Mouse (Mus musculus) MEL (cell line): Measurements from ENCODE around the gene Eif4a2. TPM values are rescaled to one million over a fixed set of nuclear protein-coding genes. Genes with fewer than 3 reads are reported as not detected.

Experiments used
- DNase-seq: peaks from one replicate; pipeline ENCODE4 v3.0.0; 2011; ENCODE audit warnings: low read depth, low spot score
- H3K27ac ChIP-seq: 2 replicates; pipeline ENCODE4 v1.5.1; 2012; ENCODE audit warnings: low read depth, mild to moderate bottlenecking, control low read depth, low read length, moderate library complexity; ENCODE audit not compliant: control insufficient read depth
- H3K27me3 ChIP-seq, 2 experiments: fragments of 150-350 bp in 1 of 2; sonication (generic) in 1 of 2; 2 replicates each; pipeline ENCODE4 v1.6.1; 2012; ENCODE audit warnings: low read length in 2 of 2, mild to moderate bottlenecking in 2 of 2, improper control_type of control experiment in 1 of 2, moderate library complexity in 1 of 2; ENCODE audit not compliant: insufficient read depth in 2 of 2, control insufficient read depth in 1 of 2
- H3K36me3 ChIP-seq, 2 experiments: 2 replicates each; pipeline ENCODE4 v1.6.1; 2012 to 2014; ENCODE audit warnings: low read length in 2 of 2, improper control_type of control experiment in 1 of 2, inconsistent platforms in 1 of 2, mild to moderate bottlenecking in 1 of 2; ENCODE audit not compliant: insufficient read depth in 2 of 2, control insufficient read depth in 1 of 2
- H3K4me1 ChIP-seq, 2 experiments: fragments of 150-350 bp in 1 of 2; sonication (generic) in 1 of 2; 2 replicates each; pipeline ENCODE4 v1.6.1; 2012; ENCODE audit warnings: low read length in 2 of 2, improper control_type of control experiment in 1 of 2, mild to moderate bottlenecking in 1 of 2; ENCODE audit not compliant: insufficient read depth in 2 of 2, control insufficient read depth in 1 of 2
- H3K4me3 ChIP-seq, 2 experiments: fragments of 150-350 bp in 1 of 2; sonication (generic) in 1 of 2; 2 replicates each; pipeline ENCODE4 v1.5.1; 2012; ENCODE audit warnings: low read depth in 2 of 2, low read length in 2 of 2, mild to moderate bottlenecking in 2 of 2, moderate library complexity in 2 of 2, control low read depth in 1 of 2, improper control_type of control experiment in 1 of 2; ENCODE audit not compliant: control insufficient read depth in 1 of 2, insufficient read depth in 1 of 2
- H3K79me2 ChIP-seq: 2 replicates; pipeline ENCODE4 v1.6.1; 2012; ENCODE audit warnings: mild to moderate bottlenecking, low read length, moderate library complexity; ENCODE audit not compliant: control insufficient read depth, poor library complexity, insufficient read depth
- H3K9ac ChIP-seq: 2 replicates; pipeline ENCODE4 v1.6.1; 2012; ENCODE audit warnings: low read depth, mild to moderate bottlenecking, control low read depth, low read length, moderate library complexity; ENCODE audit not compliant: control insufficient read depth, poor library complexity, severe bottlenecking
- H3K9me3 ChIP-seq: fragments of 150-350 bp; sonication (generic); replicated peaks from 2 replicates; pipeline ENCODE4 v1.6.1; 2012; ENCODE audit warnings: mild to moderate bottlenecking, low read length, improper control_type of control experiment, moderate library complexity; ENCODE audit not compliant: insufficient read depth
- BHLHE40 ChIP-seq: IDR thresholded peaks from 2 replicates; pipeline ENCODE4 v1.6.1; 2012; ENCODE audit warnings: low read depth, mild to moderate bottlenecking, inconsistent platforms, low read length, improper control_type of control experiment, borderline replicate concordance
- CTCF ChIP-seq, 3 experiments: IDR thresholded peaks in 2 of 3; conservative IDR thresholded peaks in 1 of 3; 2 replicates each; pipeline ENCODE4 v1.5.1; 2011 to 2012; ENCODE audit warnings: low read length in 3 of 3, low read depth in 2 of 3, mild to moderate bottlenecking in 2 of 3, improper control_type of control experiment in 1 of 3, inconsistent platforms in 1 of 3, mixed read lengths in 1 of 3, moderate library complexity in 1 of 3; ENCODE audit not compliant: control insufficient read depth in 1 of 3, insufficient read depth in 1 of 3, poor library complexity in 1 of 3, severe bottlenecking in 1 of 3
- E2F4 ChIP-seq: IDR thresholded peaks from 2 replicates; pipeline ENCODE4 v1.6.1; 2011; ENCODE audit warnings: low read depth, low read length, improper control_type of control experiment, borderline replicate concordance
- ELF1 ChIP-seq: IDR thresholded peaks from 2 replicates; pipeline ENCODE4 v1.6.1; 2014; ENCODE audit warnings: low read depth, mild to moderate bottlenecking, inconsistent platforms, low read length, improper control_type of control experiment, moderate library complexity
- EP300 ChIP-seq, 2 experiments: IDR thresholded peaks; 2 replicates each; pipeline ENCODE4 v1.6.1; 2011; ENCODE audit warnings: improper control_type of control experiment in 2 of 2, low read length in 2 of 2, low read depth in 1 of 2, mild to moderate bottlenecking in 1 of 2
- ETS1 ChIP-seq: IDR thresholded peaks from 2 replicates; pipeline ENCODE4 v1.6.1; 2012; ENCODE audit warnings: low read depth, mild to moderate bottlenecking, inconsistent platforms, low read length, improper control_type of control experiment, moderate library complexity
- GABPA ChIP-seq: IDR thresholded peaks from 2 replicates; pipeline ENCODE4 v1.6.1; 2012; ENCODE audit warnings: low read depth, mild to moderate bottlenecking, inconsistent platforms, low read length, improper control_type of control experiment, moderate library complexity
- GATA1 ChIP-seq: IDR thresholded peaks from 2 replicates; pipeline ENCODE4 v1.6.1; 2011; ENCODE audit warnings: low read depth, low read length, improper control_type of control experiment
- HCFC1 ChIP-seq: IDR thresholded peaks from 2 replicates; pipeline ENCODE4 v1.6.1; 2012; ENCODE audit warnings: low read depth, mild to moderate bottlenecking, inconsistent platforms, low read length, improper control_type of control experiment, moderate library complexity
- JUND ChIP-seq: IDR thresholded peaks from 2 replicates; pipeline ENCODE4 v1.6.1; 2011; ENCODE audit warnings: low read depth, mild to moderate bottlenecking, improper control_type of control experiment, low read length
- MAX ChIP-seq: IDR thresholded peaks from 2 replicates; pipeline ENCODE4 v1.6.1; 2011; ENCODE audit warnings: low read length, improper control_type of control experiment
- MEF2A ChIP-seq: IDR thresholded peaks from 2 replicates; pipeline ENCODE4 v1.6.1; 2014; ENCODE audit warnings: low read depth, mild to moderate bottlenecking, inconsistent platforms, low read length, improper control_type of control experiment; ENCODE audit not compliant: poor library complexity, insufficient replicate concordance, severe bottlenecking; ENCODE audit errors: extremely low read depth
- MXI1 ChIP-seq: IDR thresholded peaks from 2 replicates; pipeline ENCODE4 v1.6.1; 2011; ENCODE audit warnings: mild to moderate bottlenecking, low read depth, low read length, improper control_type of control experiment
- MYC ChIP-seq: IDR thresholded peaks from 2 replicates; pipeline ENCODE4 v1.6.1; 2011; ENCODE audit warnings: low read depth, mild to moderate bottlenecking, low read length, improper control_type of control experiment, moderate library complexity
- NRF1 ChIP-seq: IDR thresholded peaks from 2 replicates; pipeline ENCODE4 v1.6.1; 2014; ENCODE audit warnings: low read depth, mild to moderate bottlenecking, inconsistent platforms, low read length, improper control_type of control experiment, moderate library complexity; ENCODE audit not compliant: poor library complexity, insufficient read depth, severe bottlenecking
- POLR2AphosphoS2 ChIP-seq: IDR thresholded peaks from 2 replicates; pipeline ENCODE4 v1.6.1; 2011; ENCODE audit warnings: low read length, improper control_type of control experiment
- TCF12 ChIP-seq: IDR thresholded peaks from 2 replicates; pipeline ENCODE4 v1.6.1; 2014; ENCODE audit warnings: low read depth, mild to moderate bottlenecking, inconsistent platforms, low read length, improper control_type of control experiment, moderate library complexity
- UBTF ChIP-seq: IDR thresholded peaks from 2 replicates; pipeline ENCODE4 v1.6.1; 2012; ENCODE audit warnings: low read depth, mild to moderate bottlenecking, inconsistent platforms, low read length, improper control_type of control experiment, moderate library complexity, borderline replicate concordance; ENCODE audit not compliant: insufficient read depth
- USF1 ChIP-seq: IDR thresholded peaks from 2 replicates; pipeline ENCODE4 v1.6.1; 2014; ENCODE audit warnings: low read depth, mild to moderate bottlenecking, inconsistent platforms, low read length, improper control_type of control experiment, moderate library complexity
- USF2 ChIP-seq, 2 experiments: IDR thresholded peaks; 2 replicates each; pipeline ENCODE4 v1.6.1; 2011 to 2012; ENCODE audit warnings: improper control_type of control experiment in 2 of 2, low read length in 2 of 2, borderline replicate concordance in 1 of 2, inconsistent platforms in 1 of 2, low read depth in 1 of 2, mild to moderate bottlenecking in 1 of 2; ENCODE audit not compliant: insufficient read depth in 1 of 2
- ZKSCAN1 ChIP-seq: IDR thresholded peaks from 2 replicates; pipeline ENCODE4 v1.6.1; 2012; ENCODE audit warnings: low read depth, mild to moderate bottlenecking, inconsistent platforms, low read length, improper control_type of control experiment, moderate library complexity
- ZMIZ1 ChIP-seq: IDR thresholded peaks from 2 replicates; pipeline ENCODE4 v1.6.1; 2012; ENCODE audit warnings: low read depth, mild to moderate bottlenecking, inconsistent platforms, low read length, improper control_type of control experiment, moderate library complexity
- ZNF384 ChIP-seq: IDR thresholded peaks from 2 replicates; pipeline ENCODE4 v1.6.1; 2012; ENCODE audit warnings: low read depth, mild to moderate bottlenecking, inconsistent platforms, low read length, improper control_type of control experiment
- polyA plus RNA-seq, 2 experiments: library from polyadenylated mRNA; stranded (reverse) in 1 of 2; unstranded in 1 of 2; fragments of >175 nt in 1 of 2; fragments of >200 nt in 1 of 2; gene quantifications; 2 replicates each; pipeline versions ENCODE4 v1.2.1 to v1.2.4; 2012; ENCODE audit warnings: low replicate concordance in 2 of 2, low read depth in 1 of 2; ENCODE audit not compliant: insufficient read length in 2 of 2, insufficient read depth in 1 of 2, missing spikeins in 1 of 2
- total RNA-seq: library from RNA; depleted of rRNA; stranded (reverse); fragments of 300-350 nt; gene quantifications from 2 replicates; pipeline ENCODE4 v1.2.3, GENCODE M21; 2012

The Eif4a2 gene
- total and polyA plus RNA-seq, 3 experiments = 248 to 2,083 (median 290) TPM

- Histone ChIP-seq H3K27me3 (peaks cover 0 to 4% of the 10 kb centered on the region in 2 experiments; a peak in 1 of 4 replicates), H3K9me3 (no peaks in the 10 kb centered on the region), H3K4me3 (no peak overlapping the region), H3K27ac (no peak overlapping the region), H3K4me1 (no peaks in the 10 kb centered on the region), H3K9ac (no peak overlapping the region), H3K79me2 (no peaks in the 10 kb centered on the region), H3K36me3 (no peaks in the 10 kb centered on the region)
- DNase-seq = no peak
- TF ChIP-seq GATA1 (no peak), ZKSCAN1 (no peak), GABPA (no peak), HCFC1 (no peak), ELF1 (no peak), JUND (no peak), MXI1 (no peak), CTCF (IDR thresholded peaks at IDR 0.05 in 2 of 3, conservative IDR thresholded peaks at IDR 0.05 in 1 of 3; ENCODE audit: control insufficient read depth in 1 of 3, insufficient read depth in 1 of 3, low read depth in 2 of 3, low read length in 3 of 3, poor library complexity in 1 of 3, severe bottlenecking in 1 of 3) (no peak), E2F4 (no peak), EP300 (IDR thresholded peaks at IDR 0.05; ENCODE audit: low read depth in 1 of 2, low read length in 2 of 2) (no peak), MAX (no peak), ZNF384 (no peak), USF2 (IDR thresholded peaks at IDR 0.05; ENCODE audit: borderline replicate concordance in 1 of 2, insufficient read depth in 1 of 2, low read depth in 1 of 2, low read length in 2 of 2) (no peak), TCF12 (no peak)
Measured at GRCm38 (mm10) chr16:23154261-23154660, 47.0 kb downstream of the Eif4a2 start.

- no peak overlapping the region for H3K4me3 ChIP-seq
- no peak overlapping the region for H3K9ac ChIP-seq
- peaks cover 0 to 2% of the 10 kb centered on the region in 2 experiments; a peak in 1 of 4 replicates for H3K27me3 ChIP-seq
- no peaks in the 10 kb centered on the region; a peak in 1 of 4 replicates for H3K4me1 ChIP-seq
- H3K36me3 ChIP-seq = no peaks in the 10 kb centered on the region
- no peaks in the 10 kb centered on the region for H3K79me2 ChIP-seq
- H3K27ac ChIP-seq = no peak overlapping the region
- H3K9me3 ChIP-seq = no peaks in the 10 kb centered on the region
- TF ChIP-seq ZMIZ1 (no peak), MYC (no peak), TCF12 (no peak), MAX (no peak), USF1 (no peak), HCFC1 (no peak), POLR2AphosphoS2 (no peak), UBTF (no peak), NRF1 (no peak), ETS1 (no peak), BHLHE40 (no peak), MXI1 (no peak), JUND (no peak), MEF2A (no peak), ZKSCAN1 (no peak)
- DNase-seq = no peak
Measured at GRCm38 (mm10) chr16:23157013-23157412, 49.8 kb downstream of the Eif4a2 start.
